Mouse (Mus musculus) cerebellum, adult 2 months (tissue): Measurements from ENCODE around the gene Wipf3. TPM values are rescaled to one million over a fixed set of nuclear protein-coding genes. Genes with fewer than 3 reads are reported as not detected.

Experiments
- DNase-seq, 2 experiments: peaks; one replicate each; pipeline ENCODE4 v3.0.0; 2021
- H3K27ac ChIP-seq: fragments of 200-500 bp; 2 replicates; pipeline ENCODE4 v1.5.1; 2012; ENCODE audit warnings: low read length, control low read depth, inconsistent platforms; ENCODE audit not compliant: insufficient read depth
- H3K27me3 ChIP-seq: fragments of 200-500 bp; 2 replicates; pipeline ENCODE4 v1.6.1; 2012; ENCODE audit warnings: inconsistent platforms, mild to moderate bottlenecking, low read length, moderate library complexity; ENCODE audit not compliant: control insufficient read depth, insufficient read depth
- H3K4me1 ChIP-seq: fragments of 200-500 bp; 2 replicates; pipeline ENCODE4 v1.6.1; 2011; ENCODE audit warnings: low read length; ENCODE audit not compliant: control insufficient read depth, insufficient read depth
- H3K4me3 ChIP-seq: fragments of 200-500 bp; replicated peaks from 2 replicates; pipeline ENCODE3; 2011; ENCODE audit warnings: mild to moderate bottlenecking, low read depth, low read length, control low read depth; ENCODE audit not compliant: insufficient read depth
- CTCF ChIP-seq: fragments of 200-500 bp; IDR thresholded peaks from 2 replicates; pipeline ENCODE4 v1.5.1; 2011; ENCODE audit warnings: low read depth, mild to moderate bottlenecking, control low read depth, low read length, moderate library complexity, borderline replicate concordance; ENCODE audit not compliant: insufficient read depth
- POLR2A ChIP-seq: fragments of 200-500 bp; IDR thresholded peaks from 2 replicates; pipeline ENCODE4 v1.6.1; 2011; ENCODE audit warnings: low read length, control low read depth, borderline replicate concordance; ENCODE audit not compliant: insufficient read depth
- WGBS: fragments of 180-500 bp; shearing (Covaris S2); methylation state at CpG from one replicate; pipeline ENCODE4 v1.1.7; 2018; 5-methylcytosine and 5-hydroxymethylcytosine counted together
- polyA plus RNA-seq: library from polyadenylated mRNA; depleted of rRNA; stranded (reverse); fragments of >200 nt; gene quantifications from 2 replicates; pipeline ENCODE4 v1.2.3, GENCODE M21; 2012

Wipf3 gene
- polyA plus RNA-seq, 1 experiment = 19.7 TPM

- TF ChIP-seq CTCF = no peak
- TF ChIP-seq POLR2A = no peak
- no peak overlapping the region for H3K4me3 ChIP-seq
- WGBS = 83% methylated on average over 4 of the region's 4 CpGs
- no peaks in the 10 kb centered on the region for H3K27me3 ChIP-seq
- H3K27ac ChIP-seq = no peak overlapping the region
- no peaks in the 10 kb centered on the region for H3K4me1 ChIP-seq
- DNase-seq = no peak
Measured at GRCm38 (mm10) chr6:54410451-54410850, 19.0 kb upstream of the Wipf3 start.

- no peaks in the 10 kb centered on the region for H3K27me3 ChIP-seq
- DNase-seq = no peak
- TF ChIP-seq POLR2A (no peak), CTCF (no peak)
- H3K4me1 ChIP-seq = no peaks in the 10 kb centered on the region
- no peak overlapping the region for H3K27ac ChIP-seq
- H3K4me3 ChIP-seq = no peak overlapping the region
- 46% methylated on average over 8 of the region's 8 CpGs for WGBS
Measured at GRCm38 (mm10) chr6:54411591-54411990, 17.8 kb upstream of the Wipf3 start.

DNA sequence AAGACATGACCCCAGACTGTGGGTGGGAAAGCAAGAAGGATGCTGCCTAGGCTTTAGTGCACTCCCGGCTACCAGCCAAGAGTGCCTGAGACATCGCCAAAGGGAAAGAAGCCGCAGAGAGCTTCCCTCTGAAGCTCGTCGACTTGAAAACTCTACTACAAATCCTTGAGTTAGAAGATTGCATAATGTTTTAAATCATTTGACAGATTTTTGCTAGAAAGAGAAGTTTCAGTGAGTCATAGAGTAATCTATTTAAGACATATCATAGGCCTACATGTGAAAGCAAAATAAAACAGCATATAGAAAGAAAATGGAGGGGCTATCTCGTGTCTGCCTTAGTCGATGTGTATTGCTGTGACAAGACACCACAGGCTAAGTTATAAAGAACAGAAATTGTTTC, 16.5 kb upstream of the Wipf3 start:
- Histone ChIP-seq H3K4me3 (no peak overlapping the region), H3K27me3 (no peaks in the 10 kb centered on the region), H3K4me1 (no peaks in the 10 kb centered on the region), H3K27ac (no peak overlapping the region)
- 84% methylated on average over 7 of the region's 7 CpGs for whole genome bisulfite sequencing
- no peak for DNase-seq
- TF ChIP-seq POLR2A = no peak

GRCm38 (mm10) chr6:54425230-54425629, 4.2 kb upstream of the Wipf3 start:
- no peak overlapping the region for H3K27ac ChIP-seq
- 89% methylated on average over 8 of the region's 8 CpGs for WGBS
- DNase-seq = no peak
- H3K27me3 ChIP-seq = no peaks in the 10 kb centered on the region
- H3K4me3 ChIP-seq = no peak overlapping the region
- TF ChIP-seq CTCF = no peak
- no peak for TF ChIP-seq POLR2A
- H3K4me1 ChIP-seq = peaks cover under 1% of the 10 kb centered on the region; the same call in 1 of the 2 replicates

- peak overlapping the region; percentile 15; the same call in 1 of the 2 replicates for H3K27ac ChIP-seq
- H3K27me3 ChIP-seq = no peaks in the 10 kb centered on the region
- no peak for DNase-seq
- peaks cover 18% of the 10 kb centered on the region for H3K4me1 ChIP-seq
- 11% methylated on average over 14 of the region's 14 CpGs for WGBS
- peak overlapping the region; percentile 75 for H3K4me3 ChIP-seq
- TF ChIP-seq POLR2A (no peak), CTCF (no peak)
Measured at GRCm38 (mm10) chr6:54428850-54429446, 455 bp upstream of the Wipf3 start.

GRCm38 (mm10) chr6:54430221-54430620, 818 bp downstream of the Wipf3 start:
- no peak for DNase-seq
- TF ChIP-seq CTCF (no peak), POLR2A (no peak)
- Histone ChIP-seq H3K4me3 (peak overlapping the region; percentile 75), H3K27ac (no peak overlapping the region), H3K4me1 (peaks cover 25% of the 10 kb centered on the region), H3K27me3 (no peaks in the 10 kb centered on the region)
- 27% methylated on average over 7 of the region's 7 CpGs for WGBS

GRCm38 (mm10) chr6:54431761-54432160, 2.4 kb downstream of the Wipf3 start:
- DNase-seq = peak; percentile 67 to 78
- 13% methylated on average over 10 of the region's 10 CpGs for WGBS
- TF ChIP-seq CTCF (no peak), POLR2A (no peak)
- peak overlapping the region; percentile 45 for H3K27ac ChIP-seq
- no peaks in the 10 kb centered on the region for H3K27me3 ChIP-seq
- peaks cover 25% of the 10 kb centered on the region for H3K4me1 ChIP-seq
- peak overlapping the region; percentile 53 for H3K4me3 ChIP-seq

DNA sequence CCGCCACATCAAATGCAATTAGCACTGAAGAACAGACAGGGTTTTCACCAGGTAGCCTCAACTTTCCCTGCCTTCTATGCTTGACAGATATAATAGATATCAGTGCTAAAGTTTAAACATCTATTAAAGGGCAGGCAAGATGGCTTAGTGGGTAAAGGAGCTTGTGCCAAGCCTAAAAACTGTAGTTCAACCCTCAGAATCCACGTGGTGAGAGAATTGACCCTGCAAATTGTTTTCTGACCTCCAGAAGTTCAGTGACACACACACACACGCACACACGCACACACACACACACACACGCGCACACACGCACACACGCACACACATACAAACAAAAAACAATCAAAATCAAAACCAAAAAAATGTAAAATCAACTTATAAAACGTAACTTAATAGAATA, 2.8 kb downstream of the Wipf3 start:
- H3K27ac ChIP-seq = no peak overlapping the region
- DNase-seq = no peak
- peaks cover 25% of the 10 kb centered on the region for H3K4me1 ChIP-seq
- H3K4me3 ChIP-seq = no peak overlapping the region
- TF ChIP-seq POLR2A (no peak), CTCF (no peak)
- no peaks in the 10 kb centered on the region for H3K27me3 ChIP-seq
- WGBS = 74% methylated on average over 9 of the region's 9 CpGs
